Mouse (Mus musculus) stomach, postnatal 0 days (tissue): ENCODE results near the gene Pla2g7. TPM values are rescaled to one million over a fixed set of nuclear protein-coding genes. Genes with fewer than 3 reads are reported as not detected.

Experiments
- ATAC-seq: fragments of 200-750 bp; cut with Nextera tagmentation; 2 replicates; pipeline ENCODE4 v1.8.0; 2017; ENCODE audit not compliant: low FRiP score, low TSS enrichment
- DNase-seq: peaks from one replicate; pipeline ENCODE4 v3.0.0-alpha.2; 2016; ENCODE audit warnings: low spot score
- H3K27ac ChIP-seq: fragments of 300-500 bp; sonication (generic); replicated peaks from 2 replicates; pipeline ENCODE4 v1.5.1; 2014; ENCODE audit warnings: mild to moderate bottlenecking, control low read depth
- H3K27me3 ChIP-seq: fragments of 300-500 bp; sonication (generic); 2 replicates; pipeline ENCODE4 v1.6.1; 2014; ENCODE audit warnings: low read length; ENCODE audit not compliant: control insufficient read depth, insufficient read depth
- H3K36me3 ChIP-seq: fragments of 300-500 bp; sonication (generic); 2 replicates; pipeline ENCODE4 v1.6.1; 2014; ENCODE audit warnings: low read length, mixed read lengths; ENCODE audit not compliant: control insufficient read depth, insufficient read depth
- H3K4me1 ChIP-seq: fragments of 300-500 bp; sonication (generic); replicated peaks from 2 replicates; pipeline ENCODE4 v1.6.1; 2014; ENCODE audit warnings: antibody characterized with exemption; ENCODE audit not compliant: control insufficient read depth, insufficient read depth
- H3K4me2 ChIP-seq: fragments of 300-500 bp; sonication (generic); replicated peaks from 2 replicates; pipeline ENCODE4 v1.6.1; 2014; ENCODE audit warnings: low read depth, mild to moderate bottlenecking, control low read depth, moderate library complexity
- H3K4me3 ChIP-seq: fragments of 300-500 bp; sonication (generic); 2 replicates; pipeline ENCODE4 v1.5.1; 2014; ENCODE audit warnings: low read depth, low read length, control low read depth
- H3K9ac ChIP-seq: fragments of 300-500 bp; sonication (generic); 2 replicates; pipeline ENCODE4 v1.6.1; 2014; ENCODE audit warnings: mild to moderate bottlenecking, low read length, control low read depth, mixed read lengths
- H3K9me3 ChIP-seq: fragments of 300-500 bp; sonication (generic); 2 replicates; pipeline ENCODE4 v1.6.1; 2016; ENCODE audit warnings: low read length; ENCODE audit not compliant: control insufficient read depth
- CTCF ChIP-seq: IDR thresholded peaks from 2 replicates; pipeline ENCODE4 v1.5.1; 2016; ENCODE audit warnings: antibody characterized with exemption, low read depth, mild to moderate bottlenecking, moderate library complexity
- EP300 ChIP-seq: optimal IDR thresholded peaks from 2 replicates; pipeline ENCODE3; 2016; ENCODE audit warnings: antibody characterized with exemption
- WGBS: fragments of 180-500 bp; shearing (Covaris S2); extraction: QIAGEN DNeasy Blood & Tissue Kit; methylation state at CpG from one replicate; pipeline ENCODE4 v1.1.7; 2014; 5-methylcytosine and 5-hydroxymethylcytosine counted together
- polyA plus RNA-seq: library from polyadenylated mRNA; unstranded; fragments of >200 nt; fragmentation: Nextera tagmentation; extraction: Ambion mirVana; gene quantifications from 2 replicates; pipeline ENCODE4 v1.2.1, GENCODE M21; 2015

The Pla2g7 gene
- polyA plus RNA-seq: 9.1 and 9.6 TPM in 2 replicates

DNA sequence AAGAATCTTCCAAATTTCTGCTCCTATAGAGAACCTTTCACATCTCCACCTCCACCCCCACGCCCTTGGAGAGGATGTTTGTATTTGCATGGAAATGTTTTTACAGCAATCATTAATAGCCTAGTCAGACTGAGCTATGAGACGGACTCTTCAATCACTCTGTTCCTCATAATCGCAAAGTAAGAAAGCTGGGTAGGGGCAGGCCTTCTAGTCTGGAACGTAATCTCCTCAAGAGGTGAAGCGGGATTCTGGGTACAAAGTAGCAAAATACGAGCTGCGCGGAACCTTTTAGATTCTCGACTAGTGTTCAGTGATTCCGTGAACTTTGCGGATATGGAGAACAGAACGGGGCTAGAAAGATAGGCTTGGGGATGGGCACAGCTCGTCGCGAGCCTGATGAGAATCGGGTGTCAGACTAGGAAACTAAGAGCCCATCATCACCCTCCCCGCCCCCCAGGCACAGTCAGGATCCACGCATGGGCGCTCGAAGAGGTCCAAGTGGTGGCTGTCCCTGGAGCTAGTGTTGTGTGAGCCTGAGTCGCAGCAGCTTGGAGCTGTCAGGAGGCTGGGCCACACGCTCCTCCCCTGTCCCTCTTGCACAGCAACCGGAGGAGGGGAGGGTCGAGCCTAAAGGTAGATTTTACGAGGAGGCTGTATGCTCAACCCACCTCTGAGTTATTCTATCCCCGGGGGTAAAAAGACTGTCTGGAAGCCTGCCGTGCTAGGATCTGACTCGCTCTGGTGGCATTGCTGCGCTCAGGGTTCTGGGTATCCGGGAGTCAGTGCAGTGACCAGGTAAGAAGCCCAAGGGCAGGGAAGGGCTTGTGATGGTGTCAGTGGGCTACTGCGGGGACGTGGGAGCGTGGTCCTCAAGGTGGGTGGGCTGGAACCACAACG is at the start of gene Pla2g7:
Pla2g7 (plus strand) TSS at position 107 of the 897 bp plus-strand sequence.
- WGBS: under 1% methylated on average over 34 of the region's 34 CpGs
- H3K9me3 ChIP-seq: no peaks in the 10 kb centered on the region
- peak within 1 kb of the TSS; percentile 74 for H3K4me2 ChIP-seq
- peak within 1 kb of the TSS; percentile 41 for H3K4me3 ChIP-seq
- no peaks in the 10 kb centered on the region for H3K36me3 ChIP-seq
- peak within 1 kb of the TSS; percentile 47; the same call in 1 of the 2 replicates for H3K9ac ChIP-seq
- H3K4me1 ChIP-seq: no peaks in the 10 kb centered on the region
- H3K27me3 ChIP-seq: no peaks in the 10 kb centered on the region
- DNase-seq (peak; percentile 47), ATAC-seq (peak; percentile 72; the same call in 1 of the 2 replicates)
- no peak within 1 kb of the TSS for H3K27ac ChIP-seq
- TF ChIP-seq CTCF: no peak
- TF ChIP-seq EP300: no peak

DNA sequence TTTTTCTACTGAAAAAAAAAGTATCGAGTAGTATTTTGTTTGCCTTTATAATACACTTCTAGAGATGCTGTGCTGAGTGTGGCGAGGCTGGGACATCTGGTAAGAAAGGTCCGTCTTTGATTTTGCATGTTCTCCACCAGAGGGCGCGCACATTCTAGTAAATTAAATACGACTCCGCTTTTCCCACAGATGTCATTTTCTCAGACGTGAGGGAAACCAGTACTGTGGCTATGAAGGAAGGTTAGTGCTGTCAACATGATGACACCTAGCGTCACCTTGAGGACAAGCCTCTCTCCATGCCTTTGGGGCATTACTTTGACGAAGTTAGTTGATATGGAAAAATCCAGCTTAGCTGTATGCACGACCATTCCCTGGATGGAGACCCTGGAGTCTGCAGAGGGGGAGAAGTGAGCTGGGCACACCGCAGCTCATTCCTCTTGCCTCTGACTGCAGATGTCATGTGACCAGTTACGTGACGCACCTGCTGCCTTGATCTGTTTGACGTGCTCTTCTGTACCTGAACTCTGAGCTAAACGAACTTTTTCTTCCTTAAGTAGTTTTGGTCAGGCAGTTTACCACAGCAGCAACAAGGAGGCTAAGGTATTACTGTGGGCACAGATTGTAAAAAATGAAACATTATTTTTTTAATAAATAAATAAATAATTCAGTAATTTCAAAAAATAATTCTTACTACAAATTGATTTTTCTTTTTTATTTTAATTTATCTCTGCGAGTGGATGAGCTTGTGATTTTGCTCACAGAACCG is 49.1 kb upstream of the Pla2g7 start:
- ATAC-seq: peak; percentile 45; the same call in 1 of the 2 replicates

DNA sequence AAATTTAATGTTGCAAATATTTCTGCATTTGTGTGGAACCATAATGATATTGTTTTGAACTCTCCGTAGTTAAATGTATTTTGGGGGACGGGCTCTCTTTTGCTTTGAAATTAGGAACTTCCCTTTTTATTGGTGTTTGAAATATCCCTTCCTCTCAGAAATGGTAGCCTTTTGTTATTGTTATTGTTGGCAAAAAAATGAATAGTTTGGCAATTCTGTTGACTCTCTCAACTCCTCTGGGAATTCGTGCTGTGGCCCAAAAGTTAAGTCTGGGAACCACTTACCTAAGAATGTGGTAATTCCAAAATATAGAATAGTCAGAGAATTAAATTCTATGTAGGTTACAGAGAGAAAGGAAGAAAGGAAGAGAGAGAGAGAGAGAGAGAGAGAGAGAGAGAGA is 47.7 kb upstream of the Pla2g7 start:
- H3K36me3 ChIP-seq: no peaks in the 10 kb centered on the region
- H3K27me3 ChIP-seq: no peaks in the 10 kb centered on the region
- H3K9ac ChIP-seq: no peak overlapping the region
- ATAC-seq (no peak), DNase-seq (no peak)
- H3K4me3 ChIP-seq: no peak overlapping the region
- no peak overlapping the region for H3K27ac ChIP-seq
- TF ChIP-seq EP300 (no peak), CTCF (no peak)
- WGBS: 71% methylated on average over 3 of the region's 3 CpGs
- no peaks in the 10 kb centered on the region for H3K4me1 ChIP-seq
- no peak overlapping the region for H3K4me2 ChIP-seq
- 0 out of 2 replicates have a peak, but pooled peaks cover under 1% of the 10 kb centered on the region for H3K9me3 ChIP-seq

More for the DNA sequence above, 49.1 kb upstream of the Pla2g7 start:
- no peak overlapping the region for H3K4me3 ChIP-seq
- H3K9me3 ChIP-seq: 0 out of 2 replicates have a peak, but pooled peaks cover 3% of the 10 kb centered on the region
- H3K4me1 ChIP-seq: no peaks in the 10 kb centered on the region
- no peak overlapping the region for H3K4me2 ChIP-seq
- no peaks in the 10 kb centered on the region for H3K36me3 ChIP-seq
- H3K27me3 ChIP-seq: no peaks in the 10 kb centered on the region
- TF ChIP-seq EP300 (no peak), CTCF (peak; percentile 85)
- 20% methylated on average over 18 of the region's 18 CpGs for WGBS
- peak; percentile 72 for DNase-seq
- H3K9ac ChIP-seq: no peak overlapping the region
- no peak overlapping the region for H3K27ac ChIP-seq

DNA sequence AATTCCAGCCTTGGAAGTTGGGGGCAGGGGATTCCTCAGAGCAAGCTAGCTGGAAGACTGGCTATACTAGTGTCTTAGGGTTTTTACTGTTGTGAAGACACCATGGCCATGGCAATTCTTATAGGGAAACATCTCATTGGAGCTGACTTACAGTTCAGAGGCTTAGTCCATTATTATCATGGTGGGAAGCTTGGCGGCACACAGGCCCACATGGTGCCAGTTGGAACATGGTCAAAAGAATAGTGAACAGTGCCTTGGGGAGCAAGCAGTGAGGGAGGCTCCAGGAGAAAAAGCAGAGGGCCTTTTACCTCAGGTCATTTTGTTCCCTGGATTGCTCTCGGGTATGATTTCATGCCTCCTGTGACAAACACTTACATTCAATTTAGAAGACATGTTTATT is 37.4 kb upstream of the Pla2g7 start:
- H3K27me3 ChIP-seq: no peaks in the 10 kb centered on the region
- H3K9ac ChIP-seq: no peak overlapping the region
- no peak overlapping the region for H3K4me2 ChIP-seq
- no peak for TF ChIP-seq CTCF
- TF ChIP-seq EP300: no peak
- H3K4me3 ChIP-seq: no peak overlapping the region
- no peak overlapping the region for H3K27ac ChIP-seq
- no peak for DNase-seq
- WGBS: 73% methylated on average over 2 of the region's 2 CpGs
- H3K9me3 ChIP-seq: no peaks in the 10 kb centered on the region
- no peaks in the 10 kb centered on the region for H3K36me3 ChIP-seq
- no peaks in the 10 kb centered on the region for H3K4me1 ChIP-seq
- ATAC-seq: no peak

DNA sequence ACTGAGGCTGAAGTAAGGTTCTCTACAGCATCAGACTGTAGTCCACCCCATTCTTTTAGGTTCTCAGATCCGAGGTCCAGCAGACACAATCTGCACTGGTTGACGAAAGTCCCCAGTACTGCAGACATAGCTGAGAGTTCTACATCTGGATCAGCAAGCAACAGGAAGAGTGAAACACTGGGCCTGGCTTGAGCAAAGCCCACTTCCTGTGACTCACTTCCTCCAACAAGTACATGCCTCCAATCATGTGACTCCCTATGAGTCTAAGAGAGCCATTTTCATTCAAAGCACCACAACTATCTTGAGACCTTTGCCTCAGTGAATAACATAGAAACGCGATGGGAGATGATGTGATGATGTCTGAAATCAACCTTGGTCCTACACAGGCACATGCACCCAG is 36.7 kb upstream of the Pla2g7 start:
- H3K4me2 ChIP-seq: no peak overlapping the region
- 96% methylated on average over 4 of the region's 4 CpGs for WGBS
- H3K27me3 ChIP-seq: no peaks in the 10 kb centered on the region
- ATAC-seq (no peak), DNase-seq (no peak)
- no peak overlapping the region for H3K9ac ChIP-seq
- H3K27ac ChIP-seq: no peak overlapping the region
- no peak overlapping the region for H3K4me3 ChIP-seq
- TF ChIP-seq EP300: no peak
- H3K9me3 ChIP-seq: no peaks in the 10 kb centered on the region
- no peaks in the 10 kb centered on the region for H3K36me3 ChIP-seq
- no peaks in the 10 kb centered on the region for H3K4me1 ChIP-seq
